In genomic region chr4:34723186-34723585, GRCm38 (mm10) we compare ENCODE assay signal across 31 mouse cellular contexts. TPM values are rescaled to one million over a fixed set of nuclear protein-coding genes. Genes with fewer than 3 reads are reported as not detected.
"Had no signal": no experiment of that assay in that cellular context is flagged by ENCODE, and none has a peak within 500 bp of the region (broad histone marks: within the 10 kb centered on the region; RNA-seq: fewer than 3 reads in every experiment).

No protein-coding gene starts in this region.

- H3K27me3 ChIP-seq: limb, embryonic 12.5 days; limb, embryonic 15.5 days; midbrain, embryonic 12.5 days; stomach, embryonic 15.5 days had no signal

- H3K4me1 ChIP-seq: limb, embryonic 12.5 days; limb, embryonic 15.5 days; midbrain, embryonic 12.5 days; neural tube, embryonic 13.5 days; stomach, embryonic 15.5 days had no signal

- H3K36me3 ChIP-seq: limb, embryonic 12.5 days; limb, embryonic 15.5 days; midbrain, embryonic 12.5 days; neural tube, embryonic 13.5 days; stomach, embryonic 15.5 days had no signal

- H3K9me3 ChIP-seq: limb, embryonic 15.5 days; neural tube, embryonic 13.5 days; stomach, embryonic 15.5 days had no signal

- H3K27ac ChIP-seq: layer of hippocampus, adult 2 months; left cerebral cortex, adult 2 months; limb, embryonic 12.5 days; limb, embryonic 15.5 days; liver, embryonic 14.5 days; macrophage; midbrain, embryonic 12.5 days; neural tube, embryonic 13.5 days; stomach, embryonic 15.5 days had no signal

- DNase-seq: kidney, adult 9 months; kidney, postnatal 14 days; kidney, postnatal 4 days; layer of hippocampus, adult 9-11 months; layer of hippocampus, postnatal 36 days; left cerebral cortex, postnatal 4 days; liver, postnatal 0 days; lung, embryonic 14.5 days; retina, postnatal 1 day; right cerebral cortex, postnatal 25 days; spleen, adult 18-20 months; thymus, postnatal 36 days had no signal

- H3K4me3 ChIP-seq: layer of hippocampus, adult 2 months; left cerebral cortex, adult 2 months; limb, embryonic 12.5 days; limb, embryonic 15.5 days; midbrain, embryonic 12.5 days; myocyte; neural tube, embryonic 13.5 days; stomach, embryonic 15.5 days had no signal

RNA-seq across cellular contexts. Expression of gene Cfap206, which starts 6.8 kb away (rescaled TPM):
- total RNA-seq: megakaryocyte, adult 5-6 weeks had no signal
- polyA plus RNA-seq: limb, embryonic 15.5 days; liver, embryonic 11.5 days; liver, embryonic 14.5 days; liver, postnatal 0 days; macrophage had no signal

RNA-seq across cellular contexts. Expression of gene Gm136, which starts 32.9 kb away (rescaled TPM):
- total RNA-seq: layer of hippocampus, adult 2 months; layer of hippocampus, postnatal 36 days; left cerebral cortex, adult 2 months; megakaryocyte, adult 5-6 weeks; monocyte, adult 5-6 weeks; neutrophil, adult 5-6 weeks had no signal
- polyA plus RNA-seq: kidney, embryonic 16.5 days; limb, embryonic 12.5 days; limb, embryonic 15.5 days; liver, embryonic 11.5 days; liver, embryonic 14.5 days; liver, postnatal 0 days; lung, embryonic 14.5 days; lung, postnatal 0 days; macrophage; midbrain, embryonic 12.5 days; midbrain, embryonic 16.5 days; myocyte; neural tube, embryonic 13.5 days; stomach, embryonic 15.5 days; thymus, postnatal 0 days; urinary bladder, adult 2 months had no signal
